Mouse (Mus musculus) CH12.LX (cell line): ENCODE results near the gene Gna14. TPM values are rescaled to one million over a fixed set of nuclear protein-coding genes. Genes with fewer than 3 reads are reported as not detected.

ENCODE experiments used
- DNase-seq: peaks from one replicate; pipeline ENCODE4 v3.0.0-alpha.2; 2013; ENCODE audit errors: extremely low read depth
- H3K27ac ChIP-seq: 2 replicates; pipeline ENCODE4 v1.5.1; 2012; ENCODE audit warnings: low read depth, mild to moderate bottlenecking, control low read depth, moderate library complexity; ENCODE audit not compliant: insufficient read depth
- H3K27me3 ChIP-seq: replicated peaks from 2 replicates; pipeline ENCODE3; 2012; ENCODE audit warnings: inconsistent platforms
- H3K36me3 ChIP-seq, 2 experiments: replicated peaks in 1 of 2; 2 replicates each; pipeline versions ENCODE3 to v1.6.1; 2012; ENCODE audit warnings: inconsistent platforms in 1 of 2, low read length in 1 of 2, mild to moderate bottlenecking in 1 of 2, mixed read lengths in 1 of 2, moderate library complexity in 1 of 2; ENCODE audit not compliant: control insufficient read depth in 1 of 2, insufficient read depth in 1 of 2
- H3K4me1 ChIP-seq, 2 experiments: 2 replicates each; pipeline ENCODE4 v1.6.1; 2012; ENCODE audit warnings: inconsistent platforms in 1 of 2, moderate library complexity in 1 of 2; ENCODE audit not compliant: insufficient read depth in 2 of 2, control insufficient read depth in 1 of 2
- H3K4me2 ChIP-seq: 2 replicates; pipeline ENCODE4 v1.6.1; 2012; ENCODE audit warnings: low read depth, mild to moderate bottlenecking, control low read depth; ENCODE audit not compliant: poor library complexity, insufficient read depth, severe bottlenecking
- H3K4me3 ChIP-seq, 3 experiments: fragments of 150-350 bp in 1 of 3; sonication (generic) in 1 of 3; replicated peaks in 1 of 3; 2 replicates each; pipeline versions ENCODE3 to v1.5.1; 2011 to 2012; ENCODE audit warnings: low read depth in 2 of 3, low read length in 2 of 3, mild to moderate bottlenecking in 2 of 3, moderate library complexity in 2 of 3, control low read depth in 1 of 3, improper control_type of control experiment in 1 of 3, inconsistent platforms in 1 of 3, mixed read lengths in 1 of 3; ENCODE audit not compliant: poor library complexity in 1 of 3
- H3K79me2 ChIP-seq: replicated peaks from 2 replicates; pipeline ENCODE4 v1.6.1; 2012; ENCODE audit warnings: mild to moderate bottlenecking, moderate library complexity; ENCODE audit not compliant: control insufficient read depth, poor library complexity, insufficient read depth, severe bottlenecking; ENCODE audit errors: extremely low read depth
- H3K9ac ChIP-seq: 2 replicates; pipeline ENCODE4 v1.6.1; 2012; ENCODE audit warnings: low read depth, mild to moderate bottlenecking, control low read depth, moderate library complexity; ENCODE audit not compliant: insufficient read depth
- H3K9me3 ChIP-seq: replicated peaks from 2 replicates; pipeline ENCODE3; 2012; ENCODE audit warnings: low read length, inconsistent platforms, mixed read lengths
- BHLHE40 ChIP-seq: IDR thresholded peaks from 2 replicates; pipeline ENCODE4 v1.6.1; 2011; ENCODE audit warnings: mild to moderate bottlenecking, low read depth, low read length, improper control_type of control experiment
- CHD1 ChIP-seq: IDR thresholded peaks from 2 replicates; pipeline ENCODE4 v1.6.1; 2012; ENCODE audit warnings: low read depth, low read length, improper control_type of control experiment, inconsistent platforms
- CHD2 ChIP-seq: IDR thresholded peaks from 2 replicates; pipeline ENCODE4 v1.6.1; 2011; ENCODE audit warnings: low read length, improper control_type of control experiment
- E2F4 ChIP-seq: IDR thresholded peaks from 2 replicates; pipeline ENCODE4 v1.6.1; 2011; ENCODE audit warnings: low read depth, low read length, improper control_type of control experiment; ENCODE audit not compliant: insufficient replicate concordance
- EP300 ChIP-seq: IDR thresholded peaks from 2 replicates; pipeline ENCODE4 v1.6.1; 2011; ENCODE audit warnings: low read length, improper control_type of control experiment
- GABPA ChIP-seq: IDR thresholded peaks from 2 replicates; pipeline ENCODE4 v1.6.1; 2012; ENCODE audit warnings: low read depth, low read length, improper control_type of control experiment, inconsistent platforms; ENCODE audit not compliant: insufficient replicate concordance
- HCFC1 ChIP-seq: IDR thresholded peaks from 2 replicates; pipeline ENCODE4 v1.6.1; 2012; ENCODE audit warnings: low read depth, mild to moderate bottlenecking, inconsistent platforms, low read length, improper control_type of control experiment
- JUND ChIP-seq: conservative IDR thresholded peaks from 2 replicates; pipeline ENCODE4 v1.6.1; 2011; ENCODE audit warnings: low read depth, low read length, improper control_type of control experiment
- MAFK ChIP-seq: IDR thresholded peaks from 2 replicates; pipeline ENCODE4 v1.6.1; 2011; ENCODE audit warnings: low read length, improper control_type of control experiment; ENCODE audit not compliant: insufficient replicate concordance
- MAZ ChIP-seq: IDR thresholded peaks from 2 replicates; pipeline ENCODE4 v1.6.1; 2012; ENCODE audit warnings: low read depth, mild to moderate bottlenecking, inconsistent platforms, low read length, improper control_type of control experiment, moderate library complexity
- MEF2A ChIP-seq: IDR thresholded peaks from 2 replicates; pipeline ENCODE4 v1.6.1; 2014; ENCODE audit warnings: low read depth, mild to moderate bottlenecking, inconsistent platforms, low read length, improper control_type of control experiment, borderline replicate concordance
- MXI1 ChIP-seq: IDR thresholded peaks from 2 replicates; pipeline ENCODE4 v1.6.1; 2011; ENCODE audit warnings: mild to moderate bottlenecking, low read depth, low read length, improper control_type of control experiment
- NELFE ChIP-seq: IDR thresholded peaks from 2 replicates; pipeline ENCODE4 v1.6.1; 2011; ENCODE audit warnings: low read depth, low read length, improper control_type of control experiment
- PAX5 ChIP-seq: IDR thresholded peaks from 2 replicates; pipeline ENCODE4 v1.6.1; 2012; ENCODE audit warnings: low read length, inconsistent platforms, mixed read lengths
- POLR2AphosphoS2 ChIP-seq: IDR thresholded peaks from 2 replicates; pipeline ENCODE4 v1.6.1; 2011; ENCODE audit warnings: low read depth, low read length, improper control_type of control experiment
- RAD21 ChIP-seq: IDR thresholded peaks from 2 replicates; pipeline ENCODE4 v1.6.1; 2011; ENCODE audit warnings: low read depth, mild to moderate bottlenecking, low read length, improper control_type of control experiment, moderate library complexity
- RCOR1 ChIP-seq: conservative IDR thresholded peaks from 2 replicates; pipeline ENCODE4 v1.6.1; 2012; ENCODE audit warnings: low read depth, mild to moderate bottlenecking, inconsistent platforms, low read length, improper control_type of control experiment
- SIN3A ChIP-seq: IDR thresholded peaks from 2 replicates; pipeline ENCODE4 v1.6.1; 2012; ENCODE audit warnings: low read length, improper control_type of control experiment, inconsistent platforms
- SMC3 ChIP-seq: IDR thresholded peaks from 2 replicates; pipeline ENCODE4 v1.6.1; 2011; ENCODE audit warnings: low read depth, low read length, improper control_type of control experiment
- TCF12 ChIP-seq: IDR thresholded peaks from 2 replicates; pipeline ENCODE4 v1.6.1; 2014; ENCODE audit warnings: low read depth, mild to moderate bottlenecking, inconsistent platforms, low read length, improper control_type of control experiment
- UBTF ChIP-seq: IDR thresholded peaks from 2 replicates; pipeline ENCODE4 v1.6.1; 2012; ENCODE audit warnings: low read depth, mild to moderate bottlenecking, inconsistent platforms, low read length, improper control_type of control experiment, moderate library complexity
- USF2 ChIP-seq: conservative IDR thresholded peaks from 2 replicates; pipeline ENCODE4 v1.6.1; 2011; ENCODE audit warnings: low read depth, low read length, improper control_type of control experiment
- ZC3H11A ChIP-seq: IDR thresholded peaks from 2 replicates; pipeline ENCODE4 v1.6.1; 2012; ENCODE audit warnings: low read depth, mild to moderate bottlenecking, inconsistent platforms, low read length, improper control_type of control experiment
- ZKSCAN1 ChIP-seq: IDR thresholded peaks from 2 replicates; pipeline ENCODE4 v1.6.1; 2012; ENCODE audit warnings: low read depth, inconsistent platforms, low read length, improper control_type of control experiment, borderline replicate concordance
- ZMIZ1 ChIP-seq: IDR thresholded peaks from 2 replicates; pipeline ENCODE4 v1.6.1; 2012; ENCODE audit warnings: low read depth, mild to moderate bottlenecking, inconsistent platforms, low read length, improper control_type of control experiment
- dilution Hi-C: fragments of 300-500 bp; cut with MboI; formaldehyde crosslinking; loops from 2 replicates; pipeline ENCODE4 v1.14.3; 2020; ENCODE audit warnings: low sequenced_read_pairs; ENCODE audit not compliant: extremely low pct_unique_long_range_greater_than_20kb, extremely low pct_ligation_motif_present
- in situ Hi-C: fragments of 300-500 bp; cut with MboI; formaldehyde crosslinking; loops from 3 replicates; pipeline ENCODE4 v1.14.3; 2019; ENCODE audit warnings: low sequenced_read_pairs, low pct_ligation_motif_present, low pct_unique_long_range_greater_than_20kb, mixed read lengths
- polyA plus RNA-seq: library from polyadenylated mRNA; unstranded; fragments of >175 nt; gene quantifications from 2 replicates; pipeline ENCODE4 v1.2.1, GENCODE M21; 2012; ENCODE audit warnings: low read depth; ENCODE audit not compliant: insufficient read length
- total RNA-seq, 2 experiments: library from RNA; depleted of rRNA; stranded (reverse); fragments of 300-350 nt in 1 of 2; fragments of >200 nt in 1 of 2; gene quantifications; 2 replicates each; pipeline ENCODE4 v1.2.3; 2012 to 2014

Gna14 gene
- total and polyA plus RNA-seq, 3 experiments: 0.08 TPM; not detected in 2

- H3K27ac ChIP-seq: no peak overlapping the region
- no peaks in the 10 kb centered on the region for H3K9me3 ChIP-seq
- no peak overlapping the region for H3K4me2 ChIP-seq
- dilution Hi-C loops (no loop called here), in situ Hi-C loops (no loop called here)
- no peak overlapping the region for H3K9ac ChIP-seq
- no peak for DNase-seq
- H3K4me1 ChIP-seq: peaks cover 7 to 29% of the 10 kb centered on the region in 2 experiments
- no peak overlapping the region for H3K4me3 ChIP-seq
- TF ChIP-seq USF2: no peak
- TF ChIP-seq ZMIZ1: no peak
- TF ChIP-seq MEF2A: no peak
- no peak for TF ChIP-seq MAFK
- no peak for TF ChIP-seq RCOR1
- TF ChIP-seq TCF12: no peak
- TF ChIP-seq GABPA: no peak
- no peak for TF ChIP-seq HCFC1
- no peak for TF ChIP-seq E2F4
- TF ChIP-seq ZC3H11A: no peak
- no peak for TF ChIP-seq CHD2
- H3K36me3 ChIP-seq: no peaks in the 10 kb centered on the region
- no peaks in the 10 kb centered on the region for H3K27me3 ChIP-seq
- no peaks in the 10 kb centered on the region for H3K79me2 ChIP-seq
These were observed 166.5 kb downstream of the Gna14 start for GRCm38 (mm10) chr19:16602026-16602425.

- no peak overlapping the region for H3K27ac ChIP-seq
- TF ChIP-seq EP300: no peak
- TF ChIP-seq ZC3H11A: no peak
- no peak for TF ChIP-seq UBTF
- TF ChIP-seq RAD21: no peak
- no peak for TF ChIP-seq CHD1
- no peak for TF ChIP-seq SIN3A
- no peak for TF ChIP-seq MAZ
- TF ChIP-seq POLR2AphosphoS2: no peak
- TF ChIP-seq E2F4: no peak
- no peak for TF ChIP-seq ZMIZ1
- TF ChIP-seq NELFE: no peak
- no peak for TF ChIP-seq PAX5
- TF ChIP-seq JUND: no peak
- no peak for TF ChIP-seq USF2
- no peak for TF ChIP-seq HCFC1
- no peak for TF ChIP-seq SMC3
- no peak for TF ChIP-seq BHLHE40
- TF ChIP-seq MXI1: no peak
- no peak for TF ChIP-seq ZKSCAN1
- in situ Hi-C loops: no loop called here
- no peaks in the 10 kb centered on the region for H3K9me3 ChIP-seq
- peaks cover 0 to 16% of the 10 kb centered on the region in 2 experiments for H3K36me3 ChIP-seq
- peaks cover 7 to 23% of the 10 kb centered on the region in 2 experiments for H3K4me1 ChIP-seq
- H3K27me3 ChIP-seq: no peaks in the 10 kb centered on the region
- H3K4me3 ChIP-seq: no peak overlapping the region
- H3K79me2 ChIP-seq: no peaks in the 10 kb centered on the region
- no peak for DNase-seq
- dilution Hi-C loops: no loop called here
- H3K4me2 ChIP-seq: no peak overlapping the region
- no peak overlapping the region for H3K9ac ChIP-seq
These were observed 172.1 kb downstream of the Gna14 start for GRCm38 (mm10) chr19:16607634-16608033.
